Mouse (Mus musculus): ENCODE measurements around the gene Fam13c.

DNA sequence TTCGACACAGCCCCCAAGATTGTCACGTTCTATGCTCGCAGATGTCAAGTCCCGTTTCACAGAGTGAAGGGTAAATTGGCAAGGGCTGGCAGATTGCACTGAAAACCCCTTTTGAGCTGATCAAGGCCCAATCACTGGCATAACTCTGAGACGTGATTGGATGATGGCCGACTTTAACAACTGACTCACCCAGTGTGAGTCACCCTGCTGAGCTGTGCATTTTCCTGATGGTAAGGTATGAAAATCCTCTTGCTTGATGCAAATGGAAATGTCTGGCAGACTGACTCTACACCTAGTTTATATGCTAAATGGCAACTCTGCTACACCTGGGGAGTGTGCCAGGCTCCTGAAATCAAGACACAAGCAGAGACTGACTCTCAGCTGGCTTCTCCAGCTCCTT is 42.1 kb upstream of the Fam13c start:
- TF ChIP-seq POLR2A (IDR thresholded peaks at IDR 0.05; ENCODE audit: borderline replicate concordance, low read depth, low read length), result no peak
- TF ChIP-seq CTCF (IDR thresholded peaks at IDR 0.05; ENCODE audit: low read depth, low read length), result no peak
